Mouse (Mus musculus): Measurements from ENCODE around the gene Zfp982. TPM values are rescaled to one million over a fixed set of nuclear protein-coding genes. Genes with fewer than 3 reads are reported as not detected.
"Not testable (repeated sequence)": the region's sequence is repeated elsewhere in the genome, so short reads cannot be mapped to it uniquely, and the experiment has no call there.

The Zfp982 gene
- 8.1 and 8.3 TPM in 2 replicates for polyA plus RNA-seq (2014; fragmentation: Nextera tagmentation; extraction: Ambion mirVana)

GRCm38 (mm10) chr4:147492117-147492516, at the start of gene Zfp982:
Gene Zfp982, plus strand, starts transcription at chr4:147492417.
- not testable (repeated sequence) for ATAC-seq (ENCODE audit: insufficient number of reproducible peaks, insufficient read depth, low FRiP score, low read depth); H3K27ac ChIP-seq (ENCODE audit: low read length); H3K4me2 ChIP-seq (replicated peaks; ENCODE audit: low read depth, low read length)

GRCm38 (mm10) chr4:147442649-147443553, 49.3 kb upstream of the Zfp982 start:
- H3K36me3 ChIP-seq (ENCODE audit: control insufficient read depth, insufficient read depth, low read length); H3K27me3 ChIP-seq (ENCODE audit: control insufficient read depth, insufficient read depth, low read length); H3K9me3 ChIP-seq (ENCODE audit: control insufficient read depth, low read depth, low read length); H3K4me1 ChIP-seq (ENCODE audit: control insufficient read depth, insufficient read depth, low read length): not testable (repeated sequence)
- H3K9ac ChIP-seq (replicated peaks; ENCODE audit: low read depth, low read length) = peak overlapping the region; percentile 67
- WGBS = 11% methylated on average over 52 of the region's 52 CpGs
- peak overlapping the region; percentile 94 for H3K4me2 ChIP-seq (replicated peaks; ENCODE audit: low read depth, low read length)
- peak; percentile 96 for ATAC-seq (ENCODE audit: insufficient number of reproducible peaks, insufficient read depth, low FRiP score, low read depth)
- H3K27ac ChIP-seq (ENCODE audit: low read length) = peak overlapping the region; percentile 48; the same call in 1 of the 2 replicates
- peak overlapping the region; percentile 51 for H3K4me3 ChIP-seq (ENCODE audit: low read depth, low read length)

More at GRCm38 (mm10) chr4:147492117-147492516, at the start of gene Zfp982:
- H3K27me3 ChIP-seq (ENCODE audit: control insufficient read depth, insufficient read depth, low read length); H3K36me3 ChIP-seq (ENCODE audit: control insufficient read depth, insufficient read depth, low read length); H3K4me3 ChIP-seq (ENCODE audit: low read depth, low read length); H3K4me1 ChIP-seq (ENCODE audit: control insufficient read depth, insufficient read depth, low read length); H3K9ac ChIP-seq (replicated peaks; ENCODE audit: low read depth, low read length): not testable (repeated sequence)
- H3K9me3 ChIP-seq (ENCODE audit: control insufficient read depth, low read depth, low read length) = peaks cover 20% of the 10 kb centered on the region
- WGBS = 85% methylated on average over 7 of the region's 7 CpGs

- H3K27me3 ChIP-seq (ENCODE audit: control insufficient read depth, insufficient read depth, low read length); H3K9me3 ChIP-seq (ENCODE audit: control insufficient read depth, low read depth, low read length); ATAC-seq (ENCODE audit: insufficient number of reproducible peaks, insufficient read depth, low FRiP score, low read depth); H3K4me1 ChIP-seq (ENCODE audit: control insufficient read depth, insufficient read depth, low read length); H3K36me3 ChIP-seq (ENCODE audit: control insufficient read depth, insufficient read depth, low read length): not testable (repeated sequence)
- Histone ChIP-seq H3K4me3 (ENCODE audit: low read depth, low read length) (peak overlapping the region; percentile 51), H3K4me2 (replicated peaks; ENCODE audit: low read depth, low read length) (peak overlapping the region; percentile 94), H3K27ac (ENCODE audit: low read length) (0 out of 2 replicates have a peak overlapping the region, but pooled peaks have one; percentile 48), H3K9ac (replicated peaks; ENCODE audit: low read depth, low read length) (peak overlapping the region; percentile 67; the same call in 1 of the 2 replicates)
- 40% methylated on average over 8 of the region's 8 CpGs for WGBS
Observed at GRCm38 (mm10) chr4:147443554-147443927, 48.7 kb upstream of the Zfp982 start.

GRCm38 (mm10) chr4:147445371-147445770, 46.8 kb upstream of the Zfp982 start:
- H3K9me3 ChIP-seq (ENCODE audit: control insufficient read depth, low read depth, low read length); H3K9ac ChIP-seq (replicated peaks; ENCODE audit: low read depth, low read length); H3K4me3 ChIP-seq (ENCODE audit: low read depth, low read length); H3K27me3 ChIP-seq (ENCODE audit: control insufficient read depth, insufficient read depth, low read length); H3K4me1 ChIP-seq (ENCODE audit: control insufficient read depth, insufficient read depth, low read length); ATAC-seq (ENCODE audit: insufficient number of reproducible peaks, insufficient read depth, low FRiP score, low read depth); H3K27ac ChIP-seq (ENCODE audit: low read length); H3K4me2 ChIP-seq (replicated peaks; ENCODE audit: low read depth, low read length); H3K36me3 ChIP-seq (ENCODE audit: control insufficient read depth, insufficient read depth, low read length): not testable (repeated sequence)

- no peak overlapping the region for H3K9ac ChIP-seq (replicated peaks; ENCODE audit: low read depth, low read length)
- peaks cover 7% of the 10 kb centered on the region for H3K9me3 ChIP-seq (ENCODE audit: control insufficient read depth, low read depth, low read length)
- no peak for ATAC-seq (ENCODE audit: insufficient number of reproducible peaks, insufficient read depth, low FRiP score, low read depth)
- H3K27me3 ChIP-seq (ENCODE audit: control insufficient read depth, insufficient read depth, low read length) = no peaks in the 10 kb centered on the region
- H3K27ac ChIP-seq (ENCODE audit: low read length) = no peak overlapping the region
- H3K4me1 ChIP-seq (ENCODE audit: control insufficient read depth, insufficient read depth, low read length) = no peaks in the 10 kb centered on the region
- no peak overlapping the region for H3K4me2 ChIP-seq (replicated peaks; ENCODE audit: low read depth, low read length)
- no peaks in the 10 kb centered on the region for H3K36me3 ChIP-seq (ENCODE audit: control insufficient read depth, insufficient read depth, low read length)
- no peak overlapping the region for H3K4me3 ChIP-seq (ENCODE audit: low read depth, low read length)
- 70% methylated on average over 2 of the region's 2 CpGs for WGBS
Observed at GRCm38 (mm10) chr4:147448358-147448757, 43.9 kb upstream of the Zfp982 start.

- Histone ChIP-seq H3K4me1 (ENCODE audit: control insufficient read depth, insufficient read depth, low read length) (no peaks in the 10 kb centered on the region), H3K27me3 (ENCODE audit: control insufficient read depth, insufficient read depth, low read length) (no peaks in the 10 kb centered on the region), H3K36me3 (ENCODE audit: control insufficient read depth, insufficient read depth, low read length) (no peaks in the 10 kb centered on the region), H3K4me3 (ENCODE audit: low read depth, low read length) (peak overlapping the region; percentile 10; the same call in 1 of the 2 replicates), H3K4me2 (replicated peaks; ENCODE audit: low read depth, low read length) (peak overlapping the region; percentile 34), H3K9me3 (ENCODE audit: control insufficient read depth, low read depth, low read length) (peaks cover 7% of the 10 kb centered on the region), H3K27ac (ENCODE audit: low read length) (no peak overlapping the region), H3K9ac (replicated peaks; ENCODE audit: low read depth, low read length) (no peak overlapping the region)
- ATAC-seq (ENCODE audit: insufficient number of reproducible peaks, insufficient read depth, low FRiP score, low read depth) = no peak
- 34% methylated on average over 13 of the region's 13 CpGs for WGBS
Observed at GRCm38 (mm10) chr4:147449099-147449581, 43.1 kb upstream of the Zfp982 start.

- not testable (repeated sequence) for H3K27ac ChIP-seq (ENCODE audit: low read length); H3K4me2 ChIP-seq (replicated peaks; ENCODE audit: low read depth, low read length); H3K4me1 ChIP-seq (ENCODE audit: control insufficient read depth, insufficient read depth, low read length); H3K9me3 ChIP-seq (ENCODE audit: control insufficient read depth, low read depth, low read length); H3K36me3 ChIP-seq (ENCODE audit: control insufficient read depth, insufficient read depth, low read length); H3K9ac ChIP-seq (replicated peaks; ENCODE audit: low read depth, low read length); H3K27me3 ChIP-seq (ENCODE audit: control insufficient read depth, insufficient read depth, low read length); H3K4me3 ChIP-seq (ENCODE audit: low read depth, low read length); ATAC-seq (ENCODE audit: insufficient number of reproducible peaks, insufficient read depth, low FRiP score, low read depth)
- WGBS = 76% methylated on average over 2 of the region's 2 CpGs
Observed at GRCm38 (mm10) chr4:147449986-147450385, 42.2 kb upstream of the Zfp982 start.

- H3K36me3 ChIP-seq (ENCODE audit: control insufficient read depth, insufficient read depth, low read length); ATAC-seq (ENCODE audit: insufficient number of reproducible peaks, insufficient read depth, low FRiP score, low read depth); H3K27ac ChIP-seq (ENCODE audit: low read length); H3K4me1 ChIP-seq (ENCODE audit: control insufficient read depth, insufficient read depth, low read length); H3K9ac ChIP-seq (replicated peaks; ENCODE audit: low read depth, low read length); H3K4me3 ChIP-seq (ENCODE audit: low read depth, low read length); H3K4me2 ChIP-seq (replicated peaks; ENCODE audit: low read depth, low read length); H3K27me3 ChIP-seq (ENCODE audit: control insufficient read depth, insufficient read depth, low read length): not testable (repeated sequence)
- H3K9me3 ChIP-seq (ENCODE audit: control insufficient read depth, low read depth, low read length) = peaks cover 43% of the 10 kb centered on the region
- WGBS = 90% methylated on average over 7 of the region's 7 CpGs
Observed at GRCm38 (mm10) chr4:147467207-147467606, 25.0 kb upstream of the Zfp982 start.
